Mouse (Mus musculus) ES-E14 (cell line): ENCODE data around the gene Galnt17.

Experiments
- MAFK ChIP-seq: IDR thresholded peaks from 2 replicates; pipeline ENCODE4 v1.6.1; 2014; ENCODE audit warnings: mild to moderate bottlenecking, low read depth, low read length, inconsistent platforms; ENCODE audit not compliant: insufficient read depth
- ZNF384 ChIP-seq: IDR thresholded peaks from 2 replicates; pipeline ENCODE4 v1.6.1; 2012; ENCODE audit warnings: low read depth, low read length, inconsistent platforms

DNA sequence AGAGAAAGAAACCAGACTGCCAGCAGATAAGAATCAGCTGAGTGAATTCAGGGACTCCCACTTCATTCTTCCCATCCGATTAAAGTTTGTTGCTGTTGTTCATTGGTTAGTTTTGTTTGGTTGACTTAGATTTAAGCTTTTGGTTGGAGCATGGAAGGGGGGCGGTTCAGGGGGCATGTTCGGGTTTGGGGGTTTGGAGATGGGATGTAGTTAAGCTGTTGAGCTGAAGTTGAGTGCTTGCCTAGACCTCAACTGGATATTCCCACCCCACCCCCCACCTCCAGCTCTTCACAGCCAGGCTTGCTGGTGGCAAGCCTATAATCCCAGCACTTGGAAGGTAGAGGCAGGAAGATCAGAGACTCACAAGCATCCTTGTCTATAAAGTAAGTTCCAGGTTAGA, at the start of gene Galnt17:
- TF ChIP-seq MAFK (no peak), ZNF384 (no peak)
